Mouse (Mus musculus): Measurements from ENCODE around the gene Gm21586.
"Not testable (repeated sequence)": the region's sequence is repeated elsewhere in the genome, so short reads cannot be mapped to it uniquely, and the experiment has no call there.

Gene Gm21586

GRCm38 (mm10) chr4:42439078-42439477 lies at the start of gene Gm21586:
Gm21586 (plus strand) TSS chr4:42439378.
- not testable (repeated sequence) for DNase-seq

GRCm38 (mm10) chr4:42466452-42466851 lies 27.3 kb downstream of the Gm21586 start, which contains the start of gene Gm2163:
Gm2163 (plus strand) TSS chr4:42466752.
- not testable (repeated sequence) for DNase-seq

All from right cerebral cortex, adult 18-20 months (tissue).